Comparison of ENCODE assay signal across 16 mouse cellular contexts in the genomic region with DNA sequence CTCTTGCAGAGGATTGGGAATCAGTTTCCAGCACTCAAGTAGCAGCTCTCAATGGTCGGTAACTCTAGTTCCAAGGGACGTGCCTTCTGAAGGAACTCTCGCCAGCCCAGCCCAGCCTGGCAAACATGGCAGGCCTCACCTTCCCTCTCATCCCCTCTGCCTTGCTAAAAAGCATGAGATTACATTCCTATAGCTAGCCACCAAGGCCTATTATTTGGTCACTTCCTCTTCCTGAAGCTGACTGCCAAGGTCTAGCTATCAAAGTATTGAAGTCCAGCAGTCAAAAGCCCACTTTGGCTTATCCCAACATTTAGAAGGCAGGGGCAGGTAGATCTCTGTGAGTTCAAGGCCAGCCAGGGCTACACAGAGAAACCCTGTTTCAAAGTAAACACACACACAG. TPM values are rescaled to one million over a fixed set of nuclear protein-coding genes. Genes with fewer than 3 reads are reported as not detected.
A peak's percentile ranks its signal among the peaks of the same experiment; 100 is the strongest.
DNase-seq lines count a peak whose midpoint lies in the region; ATAC-seq and TF ChIP-seq lines count a peak whose summit lies in the region.
"Had no signal": no experiment of that assay in that cellular context is flagged by ENCODE, and none has a peak within 500 bp of the region (broad histone marks: within the 10 kb centered on the region; RNA-seq: fewer than 3 reads in every experiment).

No protein-coding gene starts in this region.

- no peak for ATAC-seq in liver, embryonic 13.5 days (ENCODE audit: low read depth)
- ATAC-seq in stomach, postnatal 0 days (ENCODE audit: low FRiP score, low TSS enrichment), result no peak
- no peak for ATAC-seq in hindbrain, embryonic 16.5 days

- 59% methylated on average over 3 of the region's 3 CpGs for WGBS in spleen, adult 2 months
- WGBS in bone marrow, adult 2 months, result 52% methylated on average over 3 of the region's 3 CpGs
- WGBS in liver, embryonic 13.5 days (ENCODE audit: insufficient replicate concordance), result 60% methylated on average over 3 of the region's 3 CpGs
- 62% methylated on average over 3 of the region's 3 CpGs for WGBS in stomach, postnatal 0 days
- WGBS in hindbrain, embryonic 16.5 days, result 91% methylated on average over 3 of the region's 3 CpGs

- no peak overlapping the region for H3K4me2 ChIP-seq in liver, embryonic 13.5 days
- no peak overlapping the region for H3K4me2 ChIP-seq in stomach, postnatal 0 days (replicated peaks; ENCODE audit: low read depth)
- no peak overlapping the region for H3K4me2 ChIP-seq in hindbrain, embryonic 16.5 days (ENCODE audit: low read length)
- H3K4me2 ChIP-seq: embryonic facial prominence, embryonic 12.5 days; hindbrain, embryonic 13.5 days; lung, embryonic 15.5 days; midbrain, embryonic 11.5 days had no signal

- DNase-seq in spleen, adult 2 months (ENCODE audit: low read depth in 1 of 2, low spot score in 2 of 2), result no peak
- no peak for DNase-seq in spleen, postnatal 10 days (ENCODE audit: low spot score in 2 of 2)
- DNase-seq in liver, embryonic 13.5 days, result no peak
- DNase-seq in stomach, postnatal 0 days (ENCODE audit: low spot score), result no peak
- no peak for DNase-seq in left cerebral cortex, adult 9 months (ENCODE audit: low spot score in 2 of 2)
- DNase-seq: adrenal gland, adult 2 months; cerebellum, postnatal 25 days; layer of hippocampus, adult 9-11 months; right cerebral cortex, postnatal 14 days had no signal

- no peak overlapping the region for H3K9ac ChIP-seq in liver, embryonic 13.5 days
- no peak overlapping the region for H3K9ac ChIP-seq in stomach, postnatal 0 days (ENCODE audit: low read length)
- no peak overlapping the region for H3K9ac ChIP-seq in hindbrain, embryonic 16.5 days (ENCODE audit: low read depth, low read length)
- H3K9ac ChIP-seq: embryonic facial prominence, embryonic 12.5 days; hindbrain, embryonic 13.5 days; lung, embryonic 15.5 days had no signal

- no peak for TF ChIP-seq CTCF in spleen, adult 2 months (IDR thresholded peaks at IDR 0.05; ENCODE audit: extremely low read depth, insufficient read depth, insufficient read length, insufficient replicate concordance)
- no peak for TF ChIP-seq CTCF in bone marrow, adult 2 months (IDR thresholded peaks at IDR 0.05; ENCODE audit: control insufficient read depth, insufficient read depth, low read length)
- no peak for TF ChIP-seq CTCF in stomach, postnatal 0 days (IDR thresholded peaks at IDR 0.05; ENCODE audit: low read depth)

- H3K36me3 ChIP-seq in spleen, adult 2 months (ENCODE audit: control insufficient read depth, insufficient read depth, low read length), result no peaks in the 10 kb centered on the region
- no peaks in the 10 kb centered on the region for H3K36me3 ChIP-seq in liver, embryonic 13.5 days
- no peaks in the 10 kb centered on the region for H3K36me3 ChIP-seq in stomach, postnatal 0 days (ENCODE audit: control insufficient read depth, insufficient read depth, low read length)
- no peaks in the 10 kb centered on the region for H3K36me3 ChIP-seq in hindbrain, embryonic 16.5 days (ENCODE audit: control insufficient read depth, insufficient read depth, low read length)
- H3K36me3 ChIP-seq: embryonic facial prominence, embryonic 12.5 days; hindbrain, embryonic 13.5 days; lung, embryonic 15.5 days had no signal

- no peaks in the 10 kb centered on the region for H3K27me3 ChIP-seq in spleen, adult 2 months (ENCODE audit: control insufficient read depth, insufficient read depth, low read length)
- no peaks in the 10 kb centered on the region for H3K27me3 ChIP-seq in liver, embryonic 13.5 days
- H3K27me3 ChIP-seq in stomach, postnatal 0 days (ENCODE audit: control insufficient read depth, insufficient read depth, low read length), result no peaks in the 10 kb centered on the region
- H3K27me3 ChIP-seq in hindbrain, embryonic 16.5 days (replicated peaks; ENCODE audit: control insufficient read depth, insufficient read depth, low read length), result no peaks in the 10 kb centered on the region
- H3K27me3 ChIP-seq: embryonic facial prominence, embryonic 12.5 days; hindbrain, embryonic 13.5 days; lung, embryonic 15.5 days had no signal

- no peak for TF ChIP-seq POLR2A in spleen, adult 2 months (IDR thresholded peaks at IDR 0.05; ENCODE audit: low read depth, low read length)
- TF ChIP-seq POLR2A in bone marrow, adult 2 months (IDR thresholded peaks at IDR 0.05; ENCODE audit: borderline replicate concordance, control insufficient read depth, low read depth, low read length), result no peak

- H3K9me3 ChIP-seq in liver, embryonic 13.5 days (replicated peaks), result 0 out of 2 replicates have a peak, but pooled peaks cover 4% of the 10 kb centered on the region
- H3K9me3 ChIP-seq in stomach, postnatal 0 days (ENCODE audit: control insufficient read depth, low read length), result no peaks in the 10 kb centered on the region
- peaks cover 3% of the 10 kb centered on the region; the same call in 1 of the 2 replicates for H3K9me3 ChIP-seq in hindbrain, embryonic 16.5 days (ENCODE audit: control insufficient read depth, low read length)
- H3K9me3 ChIP-seq: embryonic facial prominence, embryonic 12.5 days; hindbrain, embryonic 13.5 days; lung, embryonic 15.5 days had no signal

- peak overlapping the region; percentile 93 for H3K27ac ChIP-seq in spleen, adult 2 months (ENCODE audit: insufficient read depth, low read length)
- peak overlapping the region; percentile 69 for H3K27ac ChIP-seq in bone marrow, adult 2 months (ENCODE audit: control insufficient read depth, insufficient read depth, low read depth, low read length, poor library complexity)
- H3K27ac ChIP-seq in liver, embryonic 13.5 days, result peak overlapping the region; percentile 48
- peak overlapping the region; percentile 53; the same call in 1 of the 2 replicates for H3K27ac ChIP-seq in stomach, postnatal 0 days (replicated peaks)
- H3K27ac ChIP-seq in hindbrain, embryonic 16.5 days (ENCODE audit: low read depth, low read length), result no peak overlapping the region
- H3K27ac ChIP-seq: embryonic facial prominence, embryonic 12.5 days; hindbrain, embryonic 13.5 days; lung, embryonic 15.5 days had no signal

- H3K4me1 ChIP-seq in spleen, adult 2 months (ENCODE audit: control insufficient read depth, insufficient read depth, insufficient read length), result peaks cover 29% of the 10 kb centered on the region; the same call in 1 of the 2 replicates
- H3K4me1 ChIP-seq in bone marrow, adult 2 months (ENCODE audit: control insufficient read depth, insufficient read depth, low read length), result peaks cover 7% of the 10 kb centered on the region; the same call in 1 of the 2 replicates
- peaks cover 34% of the 10 kb centered on the region for H3K4me1 ChIP-seq in liver, embryonic 13.5 days (replicated peaks)
- no peaks in the 10 kb centered on the region for H3K4me1 ChIP-seq in stomach, postnatal 0 days (replicated peaks; ENCODE audit: control insufficient read depth, insufficient read depth)
- no peaks in the 10 kb centered on the region for H3K4me1 ChIP-seq in hindbrain, embryonic 16.5 days (ENCODE audit: control insufficient read depth, insufficient read depth, low read depth, low read length)

- no peak for TF ChIP-seq EP300 in stomach, postnatal 0 days (optimal IDR thresholded peaks at IDR 0.05)

- H3K4me3 ChIP-seq in spleen, adult 2 months (ENCODE audit: extremely low read depth, insufficient read depth, insufficient read length), result no peak overlapping the region
- H3K4me3 ChIP-seq in bone marrow, adult 2 months (replicated peaks; ENCODE audit: control insufficient read depth, low read depth, low read length), result no peak overlapping the region
- no peak overlapping the region for H3K4me3 ChIP-seq in liver, embryonic 13.5 days (replicated peaks)
- no peak overlapping the region for H3K4me3 ChIP-seq in stomach, postnatal 0 days (ENCODE audit: low read depth, low read length)
- no peak overlapping the region for H3K4me3 ChIP-seq in hindbrain, embryonic 16.5 days (ENCODE audit: low read length)
- H3K4me3 ChIP-seq: embryonic facial prominence, embryonic 12.5 days; hindbrain, embryonic 13.5 days; lung, embryonic 15.5 days; myocyte had no signal

RNA-seq across cellular contexts. Expression of a gene that starts 24.2 kb away (rescaled TPM):
- polyA plus RNA-seq in spleen, adult 2 months (2012; rRNA removed), result 25.0 and 25.4 TPM in 2 replicates
- polyA plus RNA-seq in bone marrow, adult 2 months (2011; ENCODE audit: insufficient read depth, insufficient read length, low replicate concordance, missing spikeins), result 34.1 and 75.2 TPM in 2 replicates
- polyA plus RNA-seq in liver, embryonic 13.5 days (2015; fragmentation: Nextera tagmentation; extraction: Ambion mirVana), result 26.5 and 28.3 TPM in 2 replicates
- 24.3 and 29.7 TPM in 2 replicates for polyA plus RNA-seq in stomach, postnatal 0 days (2015; fragmentation: Nextera tagmentation; extraction: Ambion mirVana)
- 64.3 and 66.4 TPM in 2 replicates for polyA plus RNA-seq in hindbrain, embryonic 16.5 days (2015; fragmentation: Nextera tagmentation; extraction: Ambion mirVana)
